Mouse (Mus musculus): ENCODE results near the gene Zfp775.

Gene Zfp775

DNA sequence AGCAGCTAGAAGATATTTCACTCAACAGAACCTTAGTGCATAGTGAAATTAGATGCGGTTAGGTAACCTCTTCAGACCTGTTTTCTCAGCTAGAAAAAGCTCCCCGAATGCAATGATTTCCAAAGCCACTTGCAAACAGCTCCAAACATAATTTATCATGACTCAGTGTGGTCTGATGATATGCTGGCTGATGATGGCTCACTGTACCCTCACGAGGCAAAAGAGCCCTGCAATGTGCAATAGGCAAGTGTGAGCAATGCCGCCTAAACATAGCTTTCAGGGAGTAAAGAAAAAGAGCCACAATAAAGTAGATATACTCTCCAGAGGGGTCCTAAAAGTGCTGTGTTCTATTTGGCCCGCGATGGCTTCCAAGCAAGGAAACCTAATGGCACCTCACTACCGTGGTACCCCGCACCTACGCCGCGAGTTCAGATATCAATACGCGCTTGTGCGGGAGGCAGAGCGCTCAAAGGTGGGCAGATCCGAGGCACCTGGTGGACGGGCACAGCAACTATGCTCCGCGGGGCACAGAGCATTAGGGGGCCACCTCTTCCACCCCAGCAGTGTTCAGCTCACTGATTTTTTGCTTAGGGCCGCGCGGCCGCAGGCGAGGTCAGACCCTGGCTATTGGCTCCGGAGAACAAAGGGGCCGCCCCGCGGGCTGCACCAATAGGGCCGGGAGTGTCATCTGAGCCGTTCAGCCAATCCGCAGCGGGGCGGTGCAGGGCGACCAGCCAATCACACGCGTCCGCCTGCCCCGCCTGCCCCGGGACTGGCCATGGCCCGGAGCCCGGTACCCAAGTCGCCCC is at the start of gene Zfp775:
Gene Zfp775, plus strand, starts transcription at position 793 of the 809 bp plus-strand sequence.
- peak; percentile 92 to 97 for DNase-seq (ENCODE audit: low spot score in 2 of 2)

DNA sequence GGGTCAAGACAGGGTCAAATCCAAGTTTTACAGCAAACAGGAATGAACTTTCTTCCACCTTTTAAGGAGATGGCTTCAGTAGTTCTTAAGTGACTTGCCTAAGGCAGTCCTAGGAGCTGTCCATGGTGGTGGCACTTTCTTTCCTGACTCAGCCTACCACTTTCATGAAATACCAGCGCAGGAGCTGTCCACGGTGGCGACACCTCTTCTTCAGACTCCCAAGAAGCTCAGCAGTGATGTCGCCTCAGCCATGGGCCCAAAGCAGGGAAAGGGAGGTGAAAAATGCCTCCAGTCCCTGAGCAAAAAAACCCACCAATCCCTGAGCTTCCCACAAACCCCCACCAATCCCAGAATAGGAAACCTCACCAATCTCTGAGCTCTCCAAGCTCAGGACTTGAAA is 48.9 kb upstream of the Zfp775 start:
- no peak for DNase-seq (ENCODE audit: low spot score in 2 of 2)

- no peak for DNase-seq (ENCODE audit: low spot score in 2 of 2)
Measured at GRCm38 (mm10) chr6:48553819-48554218, 48.0 kb upstream of the Zfp775 start.

DNA sequence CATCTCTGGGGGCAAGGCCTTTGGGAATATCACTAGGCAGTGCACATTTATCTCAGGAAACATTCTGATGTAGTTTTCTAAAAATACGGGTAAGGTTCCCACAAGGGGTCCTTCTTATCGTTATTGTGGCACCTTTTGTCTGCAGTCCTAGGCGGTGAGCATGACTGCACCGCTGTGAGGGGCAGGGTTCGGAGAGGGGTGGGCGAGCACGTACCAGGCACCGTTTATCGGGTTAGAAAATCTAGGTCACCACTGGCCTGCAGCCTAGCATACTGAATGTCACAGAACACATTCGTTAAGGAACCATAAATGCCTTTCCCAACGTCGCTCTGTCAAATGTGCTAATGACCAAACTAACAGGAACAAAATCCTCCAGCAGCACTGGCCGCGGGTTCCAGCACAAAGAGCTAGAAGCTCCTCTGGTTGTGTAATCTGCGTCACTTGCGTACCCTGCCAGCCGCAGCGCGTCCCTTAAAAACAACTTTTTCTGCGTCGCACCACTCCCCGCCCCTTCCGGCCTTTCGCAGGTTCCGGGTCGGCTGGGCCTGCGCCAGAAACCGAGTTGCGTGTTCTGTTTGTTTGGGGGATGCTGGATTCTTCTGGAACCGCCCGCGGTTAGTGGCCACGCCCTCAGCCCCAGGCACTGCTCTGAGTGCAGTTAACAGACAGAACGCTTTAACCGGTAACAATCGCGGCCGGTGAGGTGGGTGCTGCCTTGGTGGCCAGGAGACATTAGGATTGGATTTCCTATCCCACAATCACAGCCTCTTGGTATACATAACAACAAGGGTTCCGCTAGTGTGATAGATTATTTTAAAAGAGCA is 47.4 kb upstream of the Zfp775 start, which contains the start of gene Lrrc61:
Gene Lrrc61, plus strand, starts transcription at position 517 of the 824 bp plus-strand sequence.
- DNase-seq (ENCODE audit: low spot score in 2 of 2) = peak; percentile 92 to 98

GRCm38 (mm10) chr6:48555104-48555890 is 46.6 kb upstream of the Zfp775 start:
- peak in 1 of 2 experiments; percentile 45 for DNase-seq (ENCODE audit: low spot score in 2 of 2)

GRCm38 (mm10) chr6:48555956-48556355 is 45.9 kb upstream of the Zfp775 start:
- no peak for DNase-seq (ENCODE audit: low spot score in 2 of 2)

DNA sequence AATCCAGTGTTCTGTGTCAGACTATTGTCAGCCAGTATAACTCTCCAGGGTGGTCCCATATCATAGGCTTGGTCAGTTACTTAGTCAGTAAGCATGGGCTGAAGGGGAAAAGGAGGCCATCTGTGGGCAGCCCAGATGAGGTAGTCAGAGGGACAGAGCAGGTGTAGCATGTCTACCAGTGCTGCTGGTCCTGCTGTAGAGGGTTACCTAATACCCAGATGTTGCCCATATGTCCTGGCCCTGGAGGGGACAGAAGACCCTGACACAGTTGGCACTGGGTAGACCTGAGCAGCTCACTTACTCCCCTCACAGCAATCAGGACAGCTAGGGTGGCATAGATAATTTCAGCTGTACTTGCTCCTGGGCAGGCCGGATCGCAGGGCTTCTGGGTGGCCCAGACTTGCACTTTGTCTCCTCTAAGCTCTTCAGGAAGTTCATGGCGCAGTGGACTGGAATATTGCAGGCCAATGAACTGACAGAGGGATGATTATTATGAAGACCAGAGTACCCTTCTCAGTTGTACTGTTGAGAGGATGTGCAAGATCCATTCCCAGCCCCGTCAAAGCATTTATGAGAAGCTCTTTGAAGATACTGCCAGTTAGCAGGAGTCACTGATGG is 36.1 kb upstream of the Zfp775 start:
- DNase-seq (ENCODE audit: low spot score in 2 of 2) = no peak

GRCm38 (mm10) chr6:48566312-48566711 is 35.6 kb upstream of the Zfp775 start:
- DNase-seq (ENCODE audit: low spot score in 2 of 2) = no peak

- DNase-seq (ENCODE audit: low spot score in 2 of 2) = peak in 1 of 2 experiments; percentile 23
Measured at GRCm38 (mm10) chr6:48568036-48568984, 33.6 kb upstream of the Zfp775 start.

- DNase-seq (ENCODE audit: low spot score in 2 of 2) = no peak
Measured at GRCm38 (mm10) chr6:48569065-48569807, 32.6 kb upstream of the Zfp775 start.

GRCm38 (mm10) chr6:48572014-48572413 is 29.8 kb upstream of the Zfp775 start:
- DNase-seq (ENCODE audit: low spot score in 2 of 2) = no peak

DNA sequence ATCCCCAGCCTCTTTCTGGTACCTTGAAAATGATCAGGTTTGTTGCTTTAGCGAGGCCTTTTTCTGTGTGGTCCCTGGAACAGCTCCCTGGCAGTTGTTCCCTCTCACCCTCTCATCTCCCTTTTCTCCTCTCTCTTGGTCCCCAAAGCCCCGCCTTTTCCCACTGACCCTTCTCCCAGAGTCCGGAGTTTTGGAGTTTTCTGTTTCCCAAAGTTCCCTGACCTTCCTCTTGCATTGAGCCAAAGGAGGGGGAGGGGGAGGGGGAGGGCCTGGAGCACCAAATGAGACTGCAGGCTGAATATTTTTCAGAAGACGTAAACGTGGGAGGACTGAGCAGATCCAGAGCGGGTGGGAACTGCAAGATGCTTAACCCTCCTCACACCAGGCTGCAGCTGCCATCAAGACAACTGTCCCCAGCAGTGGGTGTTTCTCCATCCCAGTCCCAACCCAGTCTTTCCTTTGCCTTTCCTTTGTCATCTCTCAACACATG is 29.2 kb upstream of the Zfp775 start, which contains the start of gene Rarres2:
Gene Rarres2, minus strand, starts transcription at position 218 of the 490 bp plus-strand sequence.
- DNase-seq (ENCODE audit: low spot score in 2 of 2) = no peak

DNA sequence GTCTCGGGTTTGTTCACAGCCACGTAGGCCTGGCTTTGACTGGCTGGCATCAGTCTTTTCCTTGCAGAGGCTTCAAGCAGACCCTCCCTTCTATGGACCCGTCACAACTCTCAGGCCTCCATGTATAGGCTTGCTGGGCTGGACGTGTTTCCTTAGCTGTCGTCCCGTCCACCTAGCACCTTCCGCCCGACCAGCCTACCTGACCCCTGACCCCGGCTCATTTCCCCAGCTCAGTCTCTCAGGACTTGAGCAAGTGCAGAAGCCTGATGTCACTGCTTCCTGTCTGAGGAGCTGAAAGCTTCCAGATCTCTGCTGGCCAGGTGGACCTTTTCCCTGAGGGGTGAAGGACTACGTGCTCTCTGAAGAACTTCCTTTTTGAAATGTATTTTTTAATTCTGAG is 28.6 kb upstream of the Zfp775 start:
- DNase-seq (ENCODE audit: low spot score in 2 of 2) = no peak

- no peak for DNase-seq (ENCODE audit: low spot score in 2 of 2)
Measured at GRCm38 (mm10) chr6:48573981-48574380, 27.9 kb upstream of the Zfp775 start.

GRCm38 (mm10) chr6:48578736-48579135 is 23.1 kb upstream of the Zfp775 start:
- no peak for DNase-seq (ENCODE audit: low spot score in 2 of 2)

DNA sequence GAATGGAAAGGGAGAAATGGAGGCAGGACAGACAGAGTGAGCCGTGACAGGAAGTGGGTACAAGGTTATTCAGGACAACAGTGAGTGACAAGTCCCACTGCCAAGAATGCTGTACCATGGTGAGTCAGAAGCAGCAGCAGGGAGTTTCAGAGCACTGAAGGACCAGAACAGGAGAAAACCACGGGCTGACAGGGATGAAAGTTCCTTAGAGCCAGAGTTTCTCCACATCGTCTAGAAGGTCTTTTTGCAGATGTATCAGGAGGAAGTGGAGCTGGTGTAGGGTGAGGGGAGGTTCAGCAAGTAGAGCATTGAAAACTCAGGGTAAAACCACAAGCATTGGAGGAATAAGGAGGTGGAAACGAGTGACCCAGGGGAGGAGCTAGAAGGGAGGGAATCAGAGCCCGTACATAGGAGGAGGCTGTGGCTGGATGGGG is 22.6 kb upstream of the Zfp775 start:
- DNase-seq (ENCODE audit: low spot score in 2 of 2) = no peak

- DNase-seq (ENCODE audit: low spot score in 2 of 2) = no peak
Measured at GRCm38 (mm10) chr6:48581257-48581656, 20.6 kb upstream of the Zfp775 start.

- DNase-seq (ENCODE audit: low spot score in 2 of 2) = peak in 1 of 2 experiments; percentile 38
Measured at GRCm38 (mm10) chr6:48582037-48582436, 19.8 kb upstream of the Zfp775 start.

DNA sequence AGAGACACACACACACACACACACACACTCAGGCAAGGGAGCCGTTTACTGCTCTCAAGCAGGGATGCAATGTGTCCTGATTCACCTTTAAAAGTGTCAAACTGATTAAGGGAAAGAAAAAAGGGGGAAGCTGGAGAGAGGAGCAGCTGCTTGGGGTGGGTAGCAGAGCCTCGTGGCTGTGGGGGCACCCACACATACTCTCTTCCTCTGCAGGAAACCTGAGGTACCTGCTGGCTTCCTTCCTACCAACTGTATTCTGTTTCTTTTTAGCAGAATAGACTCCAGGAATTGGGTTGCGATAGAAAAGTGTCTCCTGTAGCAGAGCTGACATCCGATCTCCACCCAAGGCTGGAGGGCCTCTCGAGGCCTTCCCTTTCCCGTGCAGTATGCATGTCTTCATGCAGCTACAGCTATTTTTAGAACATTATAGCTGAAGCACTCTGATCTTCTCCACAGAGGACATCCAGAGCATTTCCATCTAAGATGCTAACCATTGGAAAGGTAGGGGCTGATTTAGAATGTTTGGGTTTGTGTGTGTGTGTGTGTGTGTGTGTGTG is 12.6 kb upstream of the Zfp775 start, which contains the start of gene Gm45021:
Gene Gm45021, plus strand, starts transcription at position 417 of the 557 bp plus-strand sequence.
- no peak for DNase-seq (ENCODE audit: low spot score in 2 of 2)

Measured in cerebellum, postnatal 4 days (tissue).